Mouse (Mus musculus): Measurements from ENCODE around the gene Sphk2.

- no peak for TF ChIP-seq CTCF (IDR thresholded peaks at IDR 0.05; ENCODE audit: borderline replicate concordance, extremely low read depth, insufficient read depth, insufficient read length)
- no peak for TF ChIP-seq POLR2A (IDR thresholded peaks at IDR 0.05; ENCODE audit: borderline replicate concordance, extremely low read depth, insufficient read depth, insufficient read length, poor library complexity, severe bottlenecking)
Measured at GRCm38 (mm10) chr7:45709036-45709435, 8.8 kb downstream of the Sphk2 start.
